In genomic region chr1:125482459-125483287, GRCm38 (mm10) we compare ENCODE assay signal across 8 mouse cellular contexts. TPM values are rescaled to one million over a fixed set of nuclear protein-coding genes. Genes with fewer than 3 reads are reported as not detected.
DNase-seq lines count a peak whose midpoint lies in the region; ATAC-seq lines count a peak whose summit lies in the region.

No protein-coding gene starts in this region.

- H3K4me1 ChIP-seq in midbrain, embryonic 13.5 days (replicated peaks) = no peaks in the 10 kb centered on the region
- H3K4me1 ChIP-seq in midbrain, embryonic 11.5 days (ENCODE audit: control insufficient read depth, insufficient read depth, low read length) = no peaks in the 10 kb centered on the region
- H3K4me1 ChIP-seq in forebrain, embryonic 16.5 days (replicated peaks; ENCODE audit: control insufficient read depth, insufficient read depth, low read length) = no peaks in the 10 kb centered on the region

- no peaks in the 10 kb centered on the region for H3K36me3 ChIP-seq in midbrain, embryonic 13.5 days
- no peaks in the 10 kb centered on the region for H3K36me3 ChIP-seq in midbrain, embryonic 11.5 days (ENCODE audit: control insufficient read depth, insufficient read depth, low read length)
- no peaks in the 10 kb centered on the region for H3K36me3 ChIP-seq in forebrain, embryonic 16.5 days (ENCODE audit: control insufficient read depth, insufficient read depth)

- no peak overlapping the region for H3K4me3 ChIP-seq in midbrain, embryonic 13.5 days (replicated peaks)
- H3K4me3 ChIP-seq in midbrain, embryonic 11.5 days (ENCODE audit: low read depth, low read length) = no peak overlapping the region
- no peak overlapping the region for H3K4me3 ChIP-seq in forebrain, embryonic 16.5 days (replicated peaks; ENCODE audit: low read length)

- H3K27ac ChIP-seq in midbrain, embryonic 13.5 days = no peak overlapping the region
- H3K27ac ChIP-seq in midbrain, embryonic 11.5 days (ENCODE audit: low read depth, low read length) = no peak overlapping the region
- no peak overlapping the region for H3K27ac ChIP-seq in forebrain, embryonic 16.5 days (ENCODE audit: low read length)

- H3K4me2 ChIP-seq in midbrain, embryonic 13.5 days (replicated peaks) = no peak overlapping the region
- H3K4me2 ChIP-seq in midbrain, embryonic 11.5 days = no peak overlapping the region
- no peak overlapping the region for H3K4me2 ChIP-seq in forebrain, embryonic 16.5 days (ENCODE audit: low read length)

- H3K9ac ChIP-seq in midbrain, embryonic 13.5 days (replicated peaks) = no peak overlapping the region
- H3K9ac ChIP-seq in midbrain, embryonic 11.5 days (ENCODE audit: low read length) = no peak overlapping the region
- no peak overlapping the region for H3K9ac ChIP-seq in forebrain, embryonic 16.5 days (replicated peaks; ENCODE audit: low read depth, low read length)

- no peaks in the 10 kb centered on the region for H3K9me3 ChIP-seq in midbrain, embryonic 13.5 days
- no peaks in the 10 kb centered on the region for H3K9me3 ChIP-seq in midbrain, embryonic 11.5 days (ENCODE audit: control insufficient read depth, low read length)
- no peaks in the 10 kb centered on the region for H3K9me3 ChIP-seq in forebrain, embryonic 16.5 days (ENCODE audit: control insufficient read depth, low read length)

- 77% methylated on average over 10 of the region's 10 CpGs for WGBS in midbrain, embryonic 13.5 days
- WGBS in midbrain, embryonic 11.5 days = 79% methylated on average over 10 of the region's 10 CpGs
- 63% methylated on average over 10 of the region's 10 CpGs for WGBS in forebrain, embryonic 16.5 days

- H3K27me3 ChIP-seq in midbrain, embryonic 13.5 days = no peaks in the 10 kb centered on the region
- no peaks in the 10 kb centered on the region for H3K27me3 ChIP-seq in midbrain, embryonic 11.5 days (ENCODE audit: control insufficient read depth, insufficient read depth, low read length)
- no peaks in the 10 kb centered on the region for H3K27me3 ChIP-seq in forebrain, embryonic 16.5 days (replicated peaks; ENCODE audit: control insufficient read depth, insufficient read depth, low read length)

- DNase-seq in midbrain, embryonic 11.5 days (ENCODE audit: low spot score, missing footprints) = no peak
- peak; percentile 26 to 31 for DNase-seq in layer of hippocampus, adult 8-10 months (ENCODE audit: low spot score in 2 of 2)
- peak; percentile 10 for DNase-seq in right cerebral cortex, postnatal 14 days
- no peak for DNase-seq in thymus, postnatal 25 days
- DNase-seq in adrenal gland, postnatal 36 days = no peak
- no peak for DNase-seq in adrenal gland, adult 18-20 months (ENCODE audit: low spot score in 2 of 2)

- ATAC-seq in midbrain, embryonic 13.5 days = peak; percentile 55; the same call in 1 of the 2 replicates
- no peak for ATAC-seq in midbrain, embryonic 11.5 days (ENCODE audit: low FRiP score)
- peak; percentile 86 for ATAC-seq in forebrain, embryonic 16.5 days

RNA-seq across cellular contexts. Expression of gene Actr3, which starts 47.1 kb away (rescaled TPM):
- polyA plus RNA-seq in midbrain, embryonic 13.5 days (2015; fragmentation: Nextera tagmentation; extraction: Ambion mirVana) = 238 and 243 TPM in 2 replicates
- polyA plus RNA-seq in midbrain, embryonic 11.5 days (2014; fragmentation: Nextera tagmentation; extraction: Ambion mirVana) = 269 and 271 TPM in 2 replicates
- polyA plus RNA-seq in forebrain, embryonic 16.5 days (2015; fragmentation: Nextera tagmentation; extraction: Ambion mirVana) = 241 and 250 TPM in 2 replicates
- total RNA-seq in layer of hippocampus, adult 8-10 months (2022) = 100 to 1,000 TPM; 326 to 354 (median 335) TPM
- 100 to 1,000 TPM; 143 to 176 TPM for total RNA-seq in adrenal gland, postnatal 36 days (2021)
- total RNA-seq in adrenal gland, adult 18-20 months (2021) = 100 to 1,000 TPM; 161 to 167 TPM

Comparison
In these comparisons a context has a peak if more than half of its experiments do, and no peak if none do; other contexts are left out.
1. DNase-seq: peak in layer of hippocampus, adult 8-10 months (2 of 2) and right cerebral cortex, postnatal 14 days (single experiment); none in midbrain, embryonic 11.5 days (single experiment), thymus, postnatal 25 days (single experiment), adrenal gland, postnatal 36 days (0 of 2) and adrenal gland, adult 18-20 months (0 of 2).